Mouse (Mus musculus): ENCODE data around the gene Ffar3. TPM values are rescaled to one million over a fixed set of nuclear protein-coding genes. Genes with fewer than 3 reads are reported as not detected.

Gene Ffar3
- total and polyA plus RNA-seq, 3 experiments = not detected

- no peak for TF ChIP-seq CTCF (IDR thresholded peaks at IDR 0.05)
- no peak for TF ChIP-seq POLR2A (IDR thresholded peaks at IDR 0.05; ENCODE audit: insufficient read depth, low read depth, low read length)
- TF ChIP-seq EP300 (IDR thresholded peaks at IDR 0.05; ENCODE audit: insufficient read depth, low read depth, low read length) = no peak
- Histone ChIP-seq H3K9ac (ENCODE audit: low read depth, low read length) (no peak overlapping the region), H3K27ac (no peak overlapping the region), H3K4me3 (no peak overlapping the region), H3K79me2 (replicated peaks; ENCODE audit: control insufficient read depth, insufficient read depth, low read length) (no peaks in the 10 kb centered on the region), H3K27me3 (ENCODE audit: control insufficient read depth, insufficient read depth, low read length) (no peaks in the 10 kb centered on the region), H3K4me1 (ENCODE audit: control insufficient read depth, insufficient read depth, low read length) (no peaks in the 10 kb centered on the region), H3K36me3 (ENCODE audit: control insufficient read depth, insufficient read depth, low read length) (no peaks in the 10 kb centered on the region)
- intact Hi-C loops (cut with DNase I) = no loop called here
- WGBS = 75% methylated on average over 7 of the region's 7 CpGs
- no peak for DNase-seq
Observed at GRCm38 (mm10) chr7:30888786-30889185, 32.8 kb upstream of the Ffar3 start.

- Histone ChIP-seq H3K4me3 (no peak overlapping the region), H3K27ac (no peak overlapping the region), H3K4me1 (ENCODE audit: control insufficient read depth, insufficient read depth, low read length) (no peaks in the 10 kb centered on the region), H3K9ac (ENCODE audit: low read depth, low read length) (no peak overlapping the region), H3K27me3 (ENCODE audit: control insufficient read depth, insufficient read depth, low read length) (no peaks in the 10 kb centered on the region), H3K79me2 (replicated peaks; ENCODE audit: control insufficient read depth, insufficient read depth, low read length) (no peaks in the 10 kb centered on the region), H3K36me3 (ENCODE audit: control insufficient read depth, insufficient read depth, low read length) (no peaks in the 10 kb centered on the region)
- peak in 1 of 2 experiments; percentile 47 for DNase-seq
- intact Hi-C loops (cut with DNase I) = no loop called here
- TF ChIP-seq CTCF (IDR thresholded peaks at IDR 0.05) = no peak
- no peak for TF ChIP-seq POLR2A (IDR thresholded peaks at IDR 0.05; ENCODE audit: insufficient read depth, low read depth, low read length)
- no peak for TF ChIP-seq EP300 (IDR thresholded peaks at IDR 0.05; ENCODE audit: insufficient read depth, low read depth, low read length)
- WGBS = 75% methylated on average over 14 of the region's 14 CpGs
Observed at GRCm38 (mm10) chr7:30887568-30888188, 31.7 kb upstream of the Ffar3 start.

- intact Hi-C loops (cut with DNase I) = no loop called here
- no peaks in the 10 kb centered on the region for H3K79me2 ChIP-seq (replicated peaks; ENCODE audit: control insufficient read depth, insufficient read depth, low read length)
- no peak for DNase-seq
- no peak overlapping the region for H3K4me3 ChIP-seq
- WGBS = 76% methylated on average over 4 of the region's 4 CpGs
- no peaks in the 10 kb centered on the region for H3K27me3 ChIP-seq (ENCODE audit: control insufficient read depth, insufficient read depth, low read length)
- H3K4me1 ChIP-seq (ENCODE audit: control insufficient read depth, insufficient read depth, low read length) = no peaks in the 10 kb centered on the region
- no peak overlapping the region for H3K27ac ChIP-seq
- no peaks in the 10 kb centered on the region for H3K36me3 ChIP-seq (ENCODE audit: control insufficient read depth, insufficient read depth, low read length)
- TF ChIP-seq CTCF (IDR thresholded peaks at IDR 0.05) = no peak
- no peak for TF ChIP-seq POLR2A (IDR thresholded peaks at IDR 0.05; ENCODE audit: insufficient read depth, low read depth, low read length)
- TF ChIP-seq EP300 (IDR thresholded peaks at IDR 0.05; ENCODE audit: insufficient read depth, low read depth, low read length) = no peak
- H3K9ac ChIP-seq (ENCODE audit: low read depth, low read length) = no peak overlapping the region
Observed at GRCm38 (mm10) chr7:30886852-30887251, 30.9 kb upstream of the Ffar3 start.

- H3K36me3 ChIP-seq (ENCODE audit: control insufficient read depth, insufficient read depth, low read length) = no peaks in the 10 kb centered on the region
Observed at GRCm38 (mm10) chr7:30884047-30884446, 28.1 kb upstream of the Ffar3 start.

GRCm38 (mm10) chr7:30881367-30881766, 25.4 kb upstream of the Ffar3 start:
- no peak overlapping the region for H3K9ac ChIP-seq (ENCODE audit: low read depth, low read length)
- no peak overlapping the region for H3K27ac ChIP-seq
- no peak for DNase-seq
- no peaks in the 10 kb centered on the region for H3K79me2 ChIP-seq (replicated peaks; ENCODE audit: control insufficient read depth, insufficient read depth, low read length)
- H3K27me3 ChIP-seq (ENCODE audit: control insufficient read depth, insufficient read depth, low read length) = no peaks in the 10 kb centered on the region
- H3K36me3 ChIP-seq (ENCODE audit: control insufficient read depth, insufficient read depth, low read length) = no peaks in the 10 kb centered on the region
- no peak overlapping the region for H3K4me3 ChIP-seq
- TF ChIP-seq POLR2A (IDR thresholded peaks at IDR 0.05; ENCODE audit: insufficient read depth, low read depth, low read length) (no peak), CTCF (IDR thresholded peaks at IDR 0.05) (no peak), EP300 (IDR thresholded peaks at IDR 0.05; ENCODE audit: insufficient read depth, low read depth, low read length) (no peak)
- H3K4me1 ChIP-seq (ENCODE audit: control insufficient read depth, insufficient read depth, low read length) = no peaks in the 10 kb centered on the region
- 72% methylated on average over 3 of the region's 3 CpGs for WGBS
- intact Hi-C loops (cut with DNase I) = no loop called here

More at GRCm38 (mm10) chr7:30884047-30884446, 28.1 kb upstream of the Ffar3 start:
- H3K4me1 ChIP-seq (ENCODE audit: control insufficient read depth, insufficient read depth, low read length) = no peaks in the 10 kb centered on the region
- H3K9ac ChIP-seq (ENCODE audit: low read depth, low read length) = no peak overlapping the region
- TF ChIP-seq EP300 (IDR thresholded peaks at IDR 0.05; ENCODE audit: insufficient read depth, low read depth, low read length) (no peak), CTCF (IDR thresholded peaks at IDR 0.05) (no peak), POLR2A (IDR thresholded peaks at IDR 0.05; ENCODE audit: insufficient read depth, low read depth, low read length) (no peak)
- H3K79me2 ChIP-seq (replicated peaks; ENCODE audit: control insufficient read depth, insufficient read depth, low read length) = no peaks in the 10 kb centered on the region
- H3K4me3 ChIP-seq = no peak overlapping the region
- intact Hi-C loops (cut with DNase I) = no loop called here
- no peaks in the 10 kb centered on the region for H3K27me3 ChIP-seq (ENCODE audit: control insufficient read depth, insufficient read depth, low read length)
- no peak for DNase-seq
- H3K27ac ChIP-seq = no peak overlapping the region

GRCm38 (mm10) chr7:30880176-30880575, 24.2 kb upstream of the Ffar3 start, which contains the start of gene Cd22:
Gene Cd22, minus strand, starts transcription at chr7:30880342.
- Histone ChIP-seq H3K4me1 (ENCODE audit: control insufficient read depth, insufficient read depth, low read length) (no peaks in the 10 kb centered on the region), H3K79me2 (replicated peaks; ENCODE audit: control insufficient read depth, insufficient read depth, low read length) (no peaks in the 10 kb centered on the region), H3K27me3 (ENCODE audit: control insufficient read depth, insufficient read depth, low read length) (no peaks in the 10 kb centered on the region), H3K4me3 (no peak within 1 kb of the TSS), H3K27ac (no peak within 1 kb of the TSS), H3K9ac (ENCODE audit: low read depth, low read length) (no peak within 1 kb of the TSS), H3K36me3 (ENCODE audit: control insufficient read depth, insufficient read depth, low read length) (no peaks in the 10 kb centered on the region)
- 33% methylated on average over 7 of the region's 7 CpGs for WGBS
- intact Hi-C loops (cut with DNase I) = no loop called here
- no peak for TF ChIP-seq EP300 (IDR thresholded peaks at IDR 0.05; ENCODE audit: insufficient read depth, low read depth, low read length)
- TF ChIP-seq POLR2A (IDR thresholded peaks at IDR 0.05; ENCODE audit: insufficient read depth, low read depth, low read length) = no peak
- peak in 1 of 2 experiments; percentile 23 for DNase-seq
